Mouse (Mus musculus): ENCODE data around the gene Casp3.

GRCm38 (mm10) chr8:46606930-46607329 is 10.2 kb upstream of the Casp3 start:
- TF ChIP-seq POLR2A (IDR thresholded peaks at IDR 0.05; ENCODE audit: insufficient read depth, low read depth, low read length) (no peak), CTCF (IDR thresholded peaks at IDR 0.05) (no peak), EP300 (IDR thresholded peaks at IDR 0.05; ENCODE audit: insufficient read depth, low read depth, low read length) (no peak)

Data from heart, adult 2 months (tissue).